29 mouse cellular contexts compared by ENCODE assay signal in the genomic region with DNA sequence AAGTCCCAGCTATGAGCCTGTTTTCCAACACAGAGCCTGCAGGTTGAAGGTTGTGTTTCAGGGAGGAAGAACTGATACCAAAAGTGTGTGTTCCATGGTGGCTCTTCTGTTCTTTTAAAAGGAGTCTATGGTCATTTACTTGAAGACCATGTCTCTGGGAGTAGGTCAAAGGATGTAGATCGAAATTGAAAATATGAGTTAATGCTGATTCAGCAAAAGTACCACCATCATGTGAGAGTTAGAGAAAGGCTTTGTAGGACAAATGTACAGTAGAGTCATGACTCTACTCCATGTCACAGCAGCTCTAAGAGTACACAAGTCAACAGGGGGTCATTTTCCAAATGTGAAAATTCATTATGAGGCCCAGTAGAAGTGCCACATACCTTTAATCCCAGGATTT.
"Had no signal": no experiment of that assay in that cellular context is flagged by ENCODE, and none has a peak within 500 bp of the region (broad histone marks: within the 10 kb centered on the region; RNA-seq: fewer than 3 reads in every experiment).

No protein-coding gene starts in this region.

- H3K27ac ChIP-seq: limb, embryonic 10.5 days; limb, embryonic 12.5 days; limb, embryonic 13.5 days; limb, embryonic 15.5 days; liver, embryonic 12.5 days; liver, embryonic 13.5 days; liver, embryonic 14.5 days; liver, embryonic 15.5 days; lung, embryonic 15.5 days; macrophage; midbrain, embryonic 10.5 days; midbrain, embryonic 12.5 days; midbrain, embryonic 13.5 days; midbrain, embryonic 15.5 days had no signal

- DNase-seq: left cerebral cortex, postnatal 4 days; liver; liver, embryonic 13.5 days; liver, postnatal 0 days; lung, adult 18-20 months; lung, adult 2 months; lung, embryonic 14.5 days; lung, postnatal 10 days; lung, postnatal 14 days; lung, postnatal 36 days; lung, postnatal 4 days; midbrain, embryonic 14.5 days had no signal

- H3K9ac ChIP-seq: limb, embryonic 12.5 days; limb, embryonic 13.5 days; limb, embryonic 15.5 days; liver, embryonic 12.5 days; liver, embryonic 13.5 days; liver, embryonic 14.5 days; liver, embryonic 15.5 days; liver, postnatal 0 days; lung, embryonic 14.5 days; lung, embryonic 15.5 days; midbrain, embryonic 12.5 days; midbrain, embryonic 13.5 days; midbrain, embryonic 15.5 days had no signal

- H3K4me2 ChIP-seq: limb, embryonic 12.5 days; limb, embryonic 13.5 days; limb, embryonic 15.5 days; liver, embryonic 11.5 days; liver, embryonic 12.5 days; liver, embryonic 13.5 days; liver, embryonic 15.5 days; lung, embryonic 14.5 days; lung, embryonic 15.5 days; midbrain, embryonic 11.5 days; midbrain, embryonic 12.5 days; midbrain, embryonic 13.5 days; midbrain, embryonic 15.5 days had no signal

- H3K4me3 ChIP-seq: limb, embryonic 10.5 days; limb, embryonic 12.5 days; limb, embryonic 13.5 days; limb, embryonic 15.5 days; liver, embryonic 12.5 days; liver, embryonic 13.5 days; liver, embryonic 15.5 days; lung, embryonic 15.5 days; megakaryocyte, embryonic 14.5 days; midbrain, embryonic 10.5 days; midbrain, embryonic 12.5 days; midbrain, embryonic 13.5 days; midbrain, embryonic 15.5 days; myocyte had no signal

- H3K4me1 ChIP-seq: limb, embryonic 10.5 days; limb, embryonic 12.5 days; limb, embryonic 13.5 days; limb, embryonic 15.5 days; liver, embryonic 12.5 days; liver, embryonic 13.5 days; liver, embryonic 15.5 days; lung, embryonic 15.5 days; megakaryocyte, embryonic 14.5 days; midbrain, embryonic 10.5 days; midbrain, embryonic 12.5 days; midbrain, embryonic 13.5 days; midbrain, embryonic 15.5 days had no signal

- H3K36me3 ChIP-seq: limb, embryonic 10.5 days; limb, embryonic 12.5 days; limb, embryonic 13.5 days; limb, embryonic 15.5 days; liver, embryonic 12.5 days; liver, embryonic 13.5 days; liver, embryonic 15.5 days; lung, embryonic 15.5 days; midbrain, embryonic 10.5 days; midbrain, embryonic 12.5 days; midbrain, embryonic 13.5 days; midbrain, embryonic 15.5 days had no signal

- H3K9me3 ChIP-seq: limb, embryonic 10.5 days; limb, embryonic 12.5 days; limb, embryonic 13.5 days; limb, embryonic 15.5 days; liver, embryonic 12.5 days; liver, embryonic 13.5 days; liver, embryonic 15.5 days; lung, embryonic 15.5 days; megakaryocyte, embryonic 14.5 days; midbrain, embryonic 10.5 days; midbrain, embryonic 12.5 days; midbrain, embryonic 13.5 days; midbrain, embryonic 15.5 days had no signal

- H3K27me3 ChIP-seq: limb, embryonic 12.5 days; limb, embryonic 15.5 days; liver, embryonic 12.5 days; liver, embryonic 13.5 days; liver, embryonic 15.5 days; lung, embryonic 15.5 days; midbrain, embryonic 12.5 days; midbrain, embryonic 13.5 days; midbrain, embryonic 15.5 days had no signal
